Mouse (Mus musculus) heart, postnatal 0 days (tissue): ENCODE measurements around the gene Racgap1. TPM values are rescaled to one million over a fixed set of nuclear protein-coding genes. Genes with fewer than 3 reads are reported as not detected.

Source experiments
- ATAC-seq: fragments of 200-750 bp; cut with Nextera tagmentation; 2 replicates; pipeline ENCODE4 v1.8.0; 2017; ENCODE audit warnings: low read depth, moderate number of reproducible peaks, moderate library complexity; ENCODE audit not compliant: insufficient read depth
- DNase-seq: peaks from one replicate; pipeline ENCODE4 v3.0.0-alpha.2; 2016; ENCODE audit warnings: low spot score
- H3K27ac ChIP-seq: fragments of 300-500 bp; sonication (generic); 2 replicates; pipeline ENCODE4 v1.5.1; 2014; ENCODE audit warnings: low read depth, mild to moderate bottlenecking
- H3K27me3 ChIP-seq: fragments of 300-500 bp; sonication (generic); 2 replicates; pipeline ENCODE4 v1.6.1; 2014; ENCODE audit warnings: low read length, mixed read lengths; ENCODE audit not compliant: control insufficient read depth, insufficient read depth
- H3K36me3 ChIP-seq: fragments of 300-500 bp; sonication (generic); replicated peaks from 2 replicates; pipeline ENCODE4 v1.6.1; 2014; ENCODE audit warnings: low read length, mixed read lengths; ENCODE audit not compliant: control insufficient read depth, insufficient read depth
- H3K4me1 ChIP-seq: fragments of 300-500 bp; sonication (generic); 2 replicates; pipeline ENCODE4 v1.6.1; 2014; ENCODE audit warnings: antibody characterized with exemption; ENCODE audit not compliant: control insufficient read depth, insufficient read depth
- H3K4me2 ChIP-seq: fragments of 300-500 bp; sonication (generic); 2 replicates; pipeline ENCODE4 v1.6.1; 2014; ENCODE audit warnings: low read depth, mild to moderate bottlenecking, low read length, moderate library complexity
- H3K4me3 ChIP-seq: fragments of 300-500 bp; sonication (generic); 2 replicates; pipeline ENCODE4 v1.5.1; 2014; ENCODE audit warnings: low read depth, low read length
- H3K9ac ChIP-seq: fragments of 300-500 bp; sonication (generic); replicated peaks from 2 replicates; pipeline ENCODE4 v1.6.1; 2014; ENCODE audit warnings: low read depth, low read length, mixed read lengths
- H3K9me3 ChIP-seq: fragments of 300-500 bp; sonication (generic); replicated peaks from 2 replicates; pipeline ENCODE4 v1.6.1; 2016; ENCODE audit warnings: low read length; ENCODE audit not compliant: control insufficient read depth
- CTCF ChIP-seq: IDR thresholded peaks from 2 replicates; pipeline ENCODE4 v1.5.1; 2016; ENCODE audit warnings: antibody characterized with exemption, control low read depth, low read depth
- EP300 ChIP-seq: IDR thresholded peaks from 2 replicates; pipeline ENCODE4 v1.6.1; 2016; ENCODE audit warnings: antibody characterized with exemption, low read depth
- WGBS: fragments of 180-500 bp; shearing (Covaris S2); extraction: QIAGEN DNeasy Blood & Tissue Kit; methylation state at CpG from one replicate; pipeline ENCODE4 v1.1.7; 2014; 5-methylcytosine and 5-hydroxymethylcytosine counted together
- polyA plus RNA-seq: library from polyadenylated mRNA; unstranded; fragments of >200 nt; fragmentation: Nextera tagmentation; extraction: Ambion mirVana; gene quantifications from 2 replicates; pipeline ENCODE4 v1.2.1, GENCODE M21; 2015
- total RNA-seq: library from RNA; depleted of rRNA; stranded (reverse); fragments of >200 nt; gene quantifications from 2 replicates; pipeline ENCODE4 v1.2.3, GENCODE M21; 2014; ENCODE audit warnings: low replicate concordance; rRNA removed

Racgap1 gene
- 59.2 and 124 TPM in 2 replicates for total RNA-seq
- 34.5 and 36.8 TPM in 2 replicates for polyA plus RNA-seq

DNA sequence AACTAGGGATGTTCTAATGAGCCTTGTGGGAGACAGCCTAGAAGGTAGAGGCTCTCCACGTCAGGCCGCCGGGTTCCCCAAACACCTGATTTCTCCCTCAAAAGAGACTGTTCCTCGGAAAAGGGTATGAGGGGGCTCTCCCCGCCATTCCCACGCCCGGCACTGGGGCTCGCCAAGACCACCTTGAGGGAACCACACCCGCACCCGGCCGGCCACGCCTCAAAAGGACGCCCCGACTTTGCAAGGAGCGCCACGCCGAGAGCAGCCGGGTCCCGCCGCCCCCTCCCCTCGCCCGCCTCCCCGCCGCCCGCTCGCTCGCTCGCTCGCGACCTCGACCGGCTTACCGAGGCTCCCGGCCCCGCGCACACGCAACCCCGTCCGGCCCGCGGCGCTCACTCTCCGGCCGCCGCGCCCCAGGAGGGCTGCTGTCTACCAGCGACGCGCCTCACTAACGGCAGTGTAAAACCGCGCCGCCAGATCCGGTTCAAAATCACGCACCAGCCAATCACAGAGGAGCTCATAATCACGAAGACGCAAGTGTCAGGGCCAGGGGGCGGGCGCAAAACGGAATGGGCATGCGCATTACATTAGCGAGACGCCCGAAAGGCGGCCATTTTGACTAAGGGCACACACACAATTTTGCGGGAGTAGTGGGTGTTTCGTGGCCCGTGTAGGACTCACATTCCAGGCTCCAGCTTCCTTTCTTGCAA, at the start of gene Racgap1:
TSS of gene Racgap1 (minus strand) at position 494 of the 710 bp plus-strand sequence.
- ATAC-seq, result peak; percentile 95
- no peaks in the 10 kb centered on the region for H3K36me3 ChIP-seq
- H3K4me2 ChIP-seq, result peak within 1 kb of the TSS; percentile 98
- H3K9ac ChIP-seq, result peak within 1 kb of the TSS; percentile 87
- WGBS, result under 1% methylated on average over 61 of the region's 68 CpGs
- H3K4me3 ChIP-seq, result peak within 1 kb of the TSS; percentile 95
- DNase-seq, result peak; percentile 94
- TF ChIP-seq CTCF (no peak), EP300 (no peak)
- H3K27me3 ChIP-seq, result peaks cover 24% of the 10 kb centered on the region
- H3K9me3 ChIP-seq, result no peaks in the 10 kb centered on the region
- H3K27ac ChIP-seq, result 0 out of 2 replicates have a peak within 1 kb of the TSS, but pooled peaks have one; percentile 49
- peaks cover 19% of the 10 kb centered on the region for H3K4me1 ChIP-seq

DNA sequence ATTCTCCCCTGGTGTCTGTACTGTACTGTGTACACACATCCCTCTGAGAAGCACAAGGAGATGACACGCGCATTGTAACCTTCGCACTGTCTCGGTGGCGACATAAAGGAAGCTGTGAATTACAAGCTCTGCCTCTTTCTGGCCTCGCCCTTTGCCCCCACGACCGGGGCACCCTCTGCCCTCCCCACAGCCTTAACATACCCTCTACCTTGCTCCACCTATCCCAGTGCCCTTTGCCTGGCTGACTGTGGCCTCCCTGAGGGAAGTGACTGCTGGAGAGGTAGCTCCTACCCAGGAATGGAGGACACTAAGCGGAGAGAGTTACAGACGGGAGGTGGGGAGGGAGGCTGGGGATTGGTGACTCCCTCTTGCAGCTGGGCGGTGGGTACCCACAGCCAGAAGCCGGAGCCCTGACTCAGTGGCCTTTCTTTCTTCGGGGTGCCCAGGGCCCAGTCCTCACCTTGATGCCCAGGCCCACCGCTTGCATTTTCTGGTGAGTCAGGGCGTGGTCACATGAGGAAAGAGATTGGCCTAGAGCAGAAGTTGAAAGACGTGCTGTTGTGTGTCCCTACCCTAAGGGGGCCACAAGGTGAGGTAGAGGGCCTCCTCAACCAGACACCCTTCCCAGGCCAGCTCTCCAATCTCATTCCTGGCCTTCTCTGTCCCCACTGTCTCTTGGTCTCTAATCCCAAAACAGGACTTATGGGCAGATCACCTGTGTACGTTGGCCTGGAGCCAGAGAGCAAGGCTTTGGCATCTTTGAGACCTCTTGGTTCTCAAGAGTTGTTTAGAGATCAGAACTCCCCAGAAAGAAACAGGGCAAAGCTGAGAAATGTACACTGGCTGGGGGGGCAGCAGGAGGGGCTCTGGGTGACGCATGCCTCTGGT, 49.0 kb upstream of the Racgap1 start:
- H3K9ac ChIP-seq, result no peak overlapping the region
- H3K27me3 ChIP-seq, result peaks cover 8% of the 10 kb centered on the region; the same call in 1 of the 2 replicates
- H3K36me3 ChIP-seq, result no peaks in the 10 kb centered on the region
- H3K9me3 ChIP-seq, result no peaks in the 10 kb centered on the region
- H3K27ac ChIP-seq, result no peak overlapping the region
- no peak overlapping the region for H3K4me3 ChIP-seq
- H3K4me2 ChIP-seq, result no peak overlapping the region
- no peak for ATAC-seq
- no peak for TF ChIP-seq CTCF
- no peak for TF ChIP-seq EP300
- WGBS, result 88% methylated on average over 18 of the region's 18 CpGs
- DNase-seq, result no peak
- H3K4me1 ChIP-seq, result peaks cover 31% of the 10 kb centered on the region

DNA sequence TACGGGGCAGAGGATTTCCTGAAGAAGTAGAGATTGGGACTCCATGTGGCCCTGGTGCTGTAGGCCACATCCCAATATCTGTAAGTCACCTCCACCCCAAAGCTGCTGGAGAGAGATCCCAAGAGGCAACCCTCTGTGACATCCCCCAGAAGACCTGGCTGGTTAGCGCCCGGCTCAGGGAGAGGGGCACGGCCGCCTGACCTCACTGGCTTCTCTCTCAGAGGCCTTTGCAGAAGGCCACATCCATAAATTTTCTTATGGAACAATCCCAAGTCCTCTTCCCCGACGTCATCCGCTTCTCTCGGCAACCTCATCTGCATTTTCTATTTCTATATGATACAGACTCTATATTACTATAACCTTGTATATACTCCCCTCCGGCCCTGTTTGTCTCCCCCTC, 48.3 kb upstream of the Racgap1 start:
- Histone ChIP-seq H3K9ac (no peak overlapping the region; the same call in 1 of the 2 replicates), H3K4me3 (no peak overlapping the region), H3K36me3 (no peaks in the 10 kb centered on the region), H3K9me3 (no peaks in the 10 kb centered on the region), H3K4me1 (peaks cover 27% of the 10 kb centered on the region), H3K27me3 (peaks cover 8% of the 10 kb centered on the region; the same call in 1 of the 2 replicates), H3K4me2 (no peak overlapping the region), H3K27ac (no peak overlapping the region)
- WGBS, result 76% methylated on average over 10 of the region's 10 CpGs
- DNase-seq (no peak), ATAC-seq (no peak)
- TF ChIP-seq CTCF, result no peak
- no peak for TF ChIP-seq EP300

DNA sequence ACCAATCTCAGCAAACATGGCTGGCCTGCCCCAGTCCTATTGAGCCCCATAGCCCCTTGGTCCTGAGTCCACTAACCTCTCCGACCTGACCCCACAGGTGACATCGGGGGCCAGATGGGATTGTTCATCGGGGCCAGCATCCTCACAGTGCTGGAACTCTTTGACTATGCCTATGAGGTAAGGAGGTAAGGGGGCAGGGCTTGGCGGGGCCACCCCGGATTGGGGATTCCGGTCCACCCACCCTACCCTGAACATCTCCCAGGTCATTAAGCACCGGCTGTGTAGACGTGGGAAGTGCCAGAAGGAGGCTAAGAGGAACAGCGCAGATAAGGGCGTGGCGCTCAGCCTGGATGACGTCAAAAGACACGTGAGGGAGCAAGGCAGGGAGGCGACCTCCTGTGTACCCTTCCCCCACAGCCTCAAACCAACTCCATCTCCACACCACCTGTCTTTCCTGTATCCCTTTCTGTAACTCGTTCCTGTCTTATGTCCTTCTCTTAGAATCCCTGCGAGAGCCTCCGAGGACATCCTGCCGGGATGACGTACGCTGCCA, 47.2 kb upstream of the Racgap1 start:
- Histone ChIP-seq H3K27me3 (peaks cover 8% of the 10 kb centered on the region; the same call in 1 of the 2 replicates), H3K36me3 (no peaks in the 10 kb centered on the region), H3K4me1 (peaks cover 16% of the 10 kb centered on the region), H3K9ac (no peak overlapping the region), H3K27ac (no peak overlapping the region), H3K9me3 (no peaks in the 10 kb centered on the region), H3K4me3 (no peak overlapping the region), H3K4me2 (no peak overlapping the region)
- 35% methylated on average over 20 of the region's 20 CpGs for WGBS
- ATAC-seq (no peak), DNase-seq (no peak)
- TF ChIP-seq EP300, result no peak
- TF ChIP-seq CTCF, result no peak

DNA sequence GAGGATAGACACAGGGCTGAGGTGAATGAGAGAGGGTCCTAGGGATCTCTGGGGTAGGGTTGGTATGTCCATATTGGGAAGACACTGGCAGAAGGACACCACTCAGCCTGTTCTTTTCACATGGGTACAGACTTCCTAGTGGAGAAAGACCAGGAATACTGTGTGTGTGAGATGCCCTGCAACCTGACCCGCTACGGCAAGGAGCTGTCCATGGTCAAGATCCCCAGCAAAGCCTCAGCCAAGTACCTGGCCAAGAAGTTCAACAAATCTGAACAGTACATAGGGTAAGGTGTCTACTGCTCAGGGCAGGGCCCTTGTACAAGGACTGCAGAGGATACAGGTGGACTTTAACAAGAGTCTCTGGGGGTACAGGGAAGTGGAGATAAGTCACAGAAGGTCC, 45.9 kb upstream of the Racgap1 start:
- TF ChIP-seq CTCF, result no peak
- TF ChIP-seq EP300, result no peak
- DNase-seq, result no peak
- H3K9me3 ChIP-seq, result no peaks in the 10 kb centered on the region

More for the DNA sequence above, 45.9 kb upstream of the Racgap1 start:
- H3K27me3 ChIP-seq, result peaks cover 8% of the 10 kb centered on the region; the same call in 1 of the 2 replicates
- H3K4me3 ChIP-seq, result no peak overlapping the region
- no peak overlapping the region for H3K27ac ChIP-seq
- 14% methylated on average over 2 of the region's 2 CpGs for WGBS
- no peak for ATAC-seq
- no peaks in the 10 kb centered on the region for H3K36me3 ChIP-seq
- peaks cover 6% of the 10 kb centered on the region; the same call in 1 of the 2 replicates for H3K4me1 ChIP-seq
- no peak overlapping the region for H3K4me2 ChIP-seq
- no peak overlapping the region for H3K9ac ChIP-seq
